Mouse (Mus musculus): ENCODE data around the gene Shbg.

Shbg gene

GRCm38 (mm10) chr11:69654760-69655159 lies 37.1 kb upstream of the Shbg start:
- no peak for TF ChIP-seq GATA4 (IDR thresholded peaks at IDR 0.05; ENCODE audit: insufficient replicate concordance, low read length)

- no peak for TF ChIP-seq GATA4 (IDR thresholded peaks at IDR 0.05; ENCODE audit: insufficient replicate concordance, low read length)
Observed at GRCm38 (mm10) chr11:69653399-69653798, 35.7 kb upstream of the Shbg start.

GRCm38 (mm10) chr11:69645860-69646259 lies 28.2 kb upstream of the Shbg start:
- no peak for TF ChIP-seq GATA4 (IDR thresholded peaks at IDR 0.05; ENCODE audit: insufficient replicate concordance, low read length)

- no peak for TF ChIP-seq GATA4 (IDR thresholded peaks at IDR 0.05; ENCODE audit: insufficient replicate concordance, low read length)
Observed at GRCm38 (mm10) chr11:69635471-69635870, 17.8 kb upstream of the Shbg start.

- TF ChIP-seq GATA4 (IDR thresholded peaks at IDR 0.05; ENCODE audit: insufficient replicate concordance, low read length), result no peak
Observed at GRCm38 (mm10) chr11:69633128-69633866, 15.6 kb upstream of the Shbg start.

- peak; percentile 30; the same call in 1 of the 2 replicates for TF ChIP-seq GATA4 (IDR thresholded peaks at IDR 0.05; ENCODE audit: insufficient replicate concordance, low read length)
Observed at GRCm38 (mm10) chr11:69632284-69633089, 14.8 kb upstream of the Shbg start, which contains the start of gene Fxr2. Fxr2 (plus strand) TSS chr11:69632990.

- no peak for TF ChIP-seq GATA4 (IDR thresholded peaks at IDR 0.05; ENCODE audit: insufficient replicate concordance, low read length)
Observed at GRCm38 (mm10) chr11:69629802-69630201, 12.1 kb upstream of the Shbg start.

- no peak for TF ChIP-seq GATA4 (IDR thresholded peaks at IDR 0.05; ENCODE audit: insufficient replicate concordance, low read length)
Observed at GRCm38 (mm10) chr11:69628286-69628685, 10.6 kb upstream of the Shbg start.

GRCm38 (mm10) chr11:69623006-69623405 lies 5.3 kb upstream of the Shbg start:
- no peak for TF ChIP-seq GATA4 (IDR thresholded peaks at IDR 0.05; ENCODE audit: insufficient replicate concordance, low read length)

GRCm38 (mm10) chr11:69622406-69622805 lies 4.7 kb upstream of the Shbg start:
- no peak for TF ChIP-seq GATA4 (IDR thresholded peaks at IDR 0.05; ENCODE audit: insufficient replicate concordance, low read length)

GRCm38 (mm10) chr11:69621571-69622268 lies 4.0 kb upstream of the Shbg start, which contains the start of gene Sat2:
Sat2 (plus strand) TSS chr11:69622024.
- no peak for TF ChIP-seq GATA4 (IDR thresholded peaks at IDR 0.05; ENCODE audit: insufficient replicate concordance, low read length)

GRCm38 (mm10) chr11:69620394-69621081 lies 2.8 kb upstream of the Shbg start:
- no peak for TF ChIP-seq GATA4 (IDR thresholded peaks at IDR 0.05; ENCODE audit: insufficient replicate concordance, low read length)

GRCm38 (mm10) chr11:69616781-69617180 lies 924 bp downstream of the Shbg start:
- no peak for TF ChIP-seq GATA4 (IDR thresholded peaks at IDR 0.05; ENCODE audit: insufficient replicate concordance, low read length)

- TF ChIP-seq GATA4 (IDR thresholded peaks at IDR 0.05; ENCODE audit: insufficient replicate concordance, low read length), result no peak; the same call in 1 of the 2 replicates
Observed at GRCm38 (mm10) chr11:69613553-69614256, 4.0 kb downstream of the Shbg start.
